Mouse (Mus musculus) embryonic facial prominence, embryonic 11.5 days (tissue): ENCODE measurements around the gene Kmt5b. TPM values are rescaled to one million over a fixed set of nuclear protein-coding genes. Genes with fewer than 3 reads are reported as not detected.
A peak's percentile ranks its signal among the peaks of the same experiment; 100 is the strongest.

Source experiments
- ATAC-seq: fragments of 200-750 bp; cut with Nextera tagmentation; replicated peaks from 2 replicates; pipeline ENCODE4 v1.8.0; 2017; ENCODE audit warnings: low read depth; ENCODE audit not compliant: insufficient number of reproducible peaks, low FRiP score, low TSS enrichment
- DNase-seq: peaks from one replicate; pipeline ENCODE4 v3.0.0-alpha.2; 2015; ENCODE audit warnings: low spot score
- H3K27ac ChIP-seq: fragments of 300-500 bp; sonication (generic); replicated peaks from 2 replicates; pipeline ENCODE4 v1.5.1; 2014; ENCODE audit warnings: mild to moderate bottlenecking, low read depth, low read length, control low read depth
- H3K27me3 ChIP-seq: fragments of 300-500 bp; sonication (generic); 2 replicates; pipeline ENCODE4 v1.6.1; 2014; ENCODE audit warnings: mild to moderate bottlenecking, low read length, moderate library complexity, mixed read lengths; ENCODE audit not compliant: control insufficient read depth, insufficient read depth
- H3K36me3 ChIP-seq: fragments of 300-500 bp; sonication (generic); replicated peaks from 2 replicates; pipeline ENCODE4 v1.6.1; 2014; ENCODE audit warnings: low read depth, mild to moderate bottlenecking, low read length, moderate library complexity, mixed read lengths; ENCODE audit not compliant: control insufficient read depth, insufficient read depth
- H3K4me1 ChIP-seq: fragments of 300-500 bp; sonication (generic); 2 replicates; pipeline ENCODE4 v1.6.1; 2014; ENCODE audit warnings: low read length, mixed read lengths; ENCODE audit not compliant: control insufficient read depth, insufficient read depth
- H3K4me2 ChIP-seq: fragments of 300-500 bp; sonication (generic); 2 replicates; pipeline ENCODE4 v1.6.1; 2014; ENCODE audit warnings: low read depth, mild to moderate bottlenecking, control low read depth, low read length, moderate library complexity
- H3K4me3 ChIP-seq: fragments of 300-500 bp; sonication (generic); 2 replicates; pipeline ENCODE4 v1.5.1; 2014; ENCODE audit warnings: low read depth, low read length, control low read depth
- H3K9ac ChIP-seq: fragments of 300-500 bp; sonication (generic); replicated peaks from 2 replicates; pipeline ENCODE4 v1.6.1; 2014; ENCODE audit warnings: mild to moderate bottlenecking, control low read depth, low read length
- H3K9me3 ChIP-seq: fragments of 300-500 bp; sonication (generic); replicated peaks from 2 replicates; pipeline ENCODE4 v1.6.1; 2016; ENCODE audit warnings: mild to moderate bottlenecking, low read length, inconsistent platforms, mixed read lengths; ENCODE audit not compliant: control insufficient read depth
- WGBS: fragments of 180-500 bp; shearing (Covaris S2); extraction: QIAGEN DNeasy Blood & Tissue Kit; methylation state at CpG from one replicate; pipeline ENCODE4 v1.1.7; 2014; 5-methylcytosine and 5-hydroxymethylcytosine counted together
- polyA plus RNA-seq: library from polyadenylated mRNA; unstranded; fragments of >200 nt; fragmentation: Nextera tagmentation; extraction: Ambion mirVana; gene quantifications from 2 replicates; pipeline ENCODE4 v1.2.1, GENCODE M21; 2014

Kmt5b gene
- polyA plus RNA-seq, 1 experiment from 2014 or later, result 30.8 TPM

GRCm38 (mm10) chr19:3851979-3852681 lies 84.9 kb downstream of the Kmt5b start:
- Histone ChIP-seq H3K27ac (peak overlapping the region; percentile 89), H3K9me3 (no peaks in the 10 kb centered on the region), H3K36me3 (no peaks in the 10 kb centered on the region), H3K4me1 (peaks cover 2% of the 10 kb centered on the region), H3K9ac (peak overlapping the region; percentile 79), H3K4me2 (peak overlapping the region; percentile 79), H3K27me3 (no peaks in the 10 kb centered on the region), H3K4me3 (peak overlapping the region; percentile 82)
- peak; percentile 61 for DNase-seq
- ATAC-seq, result peak; percentile 45
- under 1% methylated on average over 63 of the region's 74 CpGs for whole genome bisulfite sequencing

GRCm38 (mm10) chr19:3853121-3853520 lies 85.9 kb downstream of the Kmt5b start:
- Histone ChIP-seq H3K27ac (no peak overlapping the region), H3K36me3 (no peaks in the 10 kb centered on the region), H3K4me2 (peak overlapping the region; percentile 10; the same call in 1 of the 2 replicates), H3K9ac (no peak overlapping the region), H3K9me3 (no peaks in the 10 kb centered on the region), H3K4me1 (peaks cover 2% of the 10 kb centered on the region), H3K4me3 (peak overlapping the region; percentile 82), H3K27me3 (no peaks in the 10 kb centered on the region)
- WGBS, result 91% methylated on average over 10 of the region's 10 CpGs
- DNase-seq, result no peak
- ATAC-seq, result no peak

GRCm38 (mm10) chr19:3853891-3854290 lies 86.7 kb downstream of the Kmt5b start:
- no peaks in the 10 kb centered on the region for H3K9me3 ChIP-seq
- DNase-seq (no peak), ATAC-seq (no peak)
- no peak overlapping the region for H3K27ac ChIP-seq
- no peaks in the 10 kb centered on the region for H3K36me3 ChIP-seq
- no peaks in the 10 kb centered on the region for H3K27me3 ChIP-seq
- no peak overlapping the region for H3K9ac ChIP-seq
- H3K4me2 ChIP-seq, result no peak overlapping the region
- peaks cover 2% of the 10 kb centered on the region for H3K4me1 ChIP-seq
- 85% methylated on average over 1 of the region's 1 CpGs for WGBS
- H3K4me3 ChIP-seq, result no peak overlapping the region

GRCm38 (mm10) chr19:3855091-3855490 lies 87.9 kb downstream of the Kmt5b start:
- Histone ChIP-seq H3K9ac (no peak overlapping the region), H3K4me3 (no peak overlapping the region), H3K4me1 (peaks cover 2% of the 10 kb centered on the region), H3K27me3 (no peaks in the 10 kb centered on the region), H3K9me3 (no peaks in the 10 kb centered on the region), H3K27ac (no peak overlapping the region), H3K36me3 (no peaks in the 10 kb centered on the region), H3K4me2 (no peak overlapping the region)
- ATAC-seq, result no peak
- WGBS, result 72% methylated on average over 6 of the region's 6 CpGs
- DNase-seq, result no peak

GRCm38 (mm10) chr19:3855601-3856000 lies 88.4 kb downstream of the Kmt5b start:
- Histone ChIP-seq H3K4me2 (no peak overlapping the region), H3K36me3 (no peaks in the 10 kb centered on the region), H3K4me1 (peaks cover 2% of the 10 kb centered on the region), H3K27me3 (no peaks in the 10 kb centered on the region), H3K9ac (no peak overlapping the region), H3K27ac (no peak overlapping the region), H3K9me3 (no peaks in the 10 kb centered on the region), H3K4me3 (no peak overlapping the region)
- no peak for DNase-seq
- no peak for ATAC-seq
- 17% methylated on average over 4 of the region's 4 CpGs for WGBS

- 77% methylated on average over 3 of the region's 3 CpGs for WGBS
- Histone ChIP-seq H3K27me3 (no peaks in the 10 kb centered on the region), H3K4me2 (no peak overlapping the region), H3K36me3 (no peaks in the 10 kb centered on the region), H3K4me1 (no peaks in the 10 kb centered on the region), H3K4me3 (no peak overlapping the region), H3K9ac (no peak overlapping the region), H3K27ac (no peak overlapping the region), H3K9me3 (no peaks in the 10 kb centered on the region)
- DNase-seq (no peak), ATAC-seq (no peak)
Observed at GRCm38 (mm10) chr19:3857220-3857619, 90.0 kb downstream of the Kmt5b start.

- 76% methylated on average over 2 of the region's 2 CpGs for WGBS
- ATAC-seq, result no peak
- H3K9me3 ChIP-seq, result no peaks in the 10 kb centered on the region
- DNase-seq, result no peak
- H3K4me3 ChIP-seq, result no peak overlapping the region
- no peak overlapping the region for H3K27ac ChIP-seq
- H3K9ac ChIP-seq, result no peak overlapping the region
- H3K27me3 ChIP-seq, result no peaks in the 10 kb centered on the region
- H3K4me1 ChIP-seq, result no peaks in the 10 kb centered on the region
- no peak overlapping the region for H3K4me2 ChIP-seq
- no peaks in the 10 kb centered on the region for H3K36me3 ChIP-seq
Observed at GRCm38 (mm10) chr19:3862713-3863112, 95.5 kb downstream of the Kmt5b start.

DNA sequence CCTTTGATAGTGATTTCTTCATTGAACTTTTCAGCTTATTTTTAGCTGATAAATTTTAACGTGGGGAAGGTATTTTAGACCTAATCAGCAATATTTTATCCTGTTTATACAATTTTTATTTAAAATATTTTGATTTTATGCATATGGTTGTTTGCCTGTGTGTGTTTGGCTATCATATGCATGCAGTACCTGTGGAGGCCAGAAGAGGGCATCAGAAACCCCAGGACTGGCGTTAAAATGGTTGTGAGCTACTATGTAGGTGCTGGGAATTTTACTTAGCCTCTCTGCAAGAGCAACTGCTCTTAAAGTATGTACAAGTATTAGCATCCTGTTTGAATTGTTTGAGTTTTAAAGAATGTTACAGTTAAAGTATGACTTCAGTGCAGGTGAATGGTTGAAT lies 97.7 kb downstream of the Kmt5b start:
- no peak for ATAC-seq
- no peaks in the 10 kb centered on the region for H3K36me3 ChIP-seq
- 84% methylated on average over 2 of the region's 2 CpGs for WGBS

More for the DNA sequence above, 97.7 kb downstream of the Kmt5b start:
- Histone ChIP-seq H3K27me3 (no peaks in the 10 kb centered on the region), H3K4me2 (no peak overlapping the region), H3K4me3 (no peak overlapping the region), H3K9ac (no peak overlapping the region), H3K4me1 (no peaks in the 10 kb centered on the region), H3K9me3 (no peaks in the 10 kb centered on the region), H3K27ac (no peak overlapping the region)
- DNase-seq, result no peak
